Mouse (Mus musculus) c-Kit-positive CD71-negative TER-119-negative erythroid progenitor cells, embryonic 14.5 days (primary cell): ENCODE results near the gene Mapkapk2.

Source experiments
- DNase-seq: peaks from one replicate; pipeline ENCODE4 v3.0.0-alpha.2; 2013; ENCODE audit warnings: low read depth

The Mapkapk2 gene

GRCm38 (mm10) chr1:131080686-131081085 is 16.9 kb downstream of the Mapkapk2 start:
- DNase-seq = no peak

DNA sequence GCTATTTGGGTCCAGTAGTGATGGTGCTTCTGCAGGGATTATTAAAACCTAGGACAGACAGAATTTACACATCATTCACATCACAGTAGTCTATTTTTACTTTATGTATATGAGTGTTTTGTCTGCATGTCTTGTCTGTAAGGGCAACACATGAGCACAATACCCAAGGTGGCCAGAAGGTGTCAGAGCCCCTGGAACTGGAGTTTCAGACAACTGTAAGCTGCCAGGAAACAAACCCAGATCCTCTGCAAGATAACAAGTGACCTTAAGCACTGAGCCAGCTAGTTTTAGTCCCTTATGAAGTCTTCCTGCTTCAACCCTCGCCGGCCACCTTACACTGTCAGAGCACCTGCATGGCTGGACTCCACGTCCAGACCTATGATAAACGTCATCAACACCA is 17.9 kb downstream of the Mapkapk2 start:
- DNase-seq = no peak

DNA sequence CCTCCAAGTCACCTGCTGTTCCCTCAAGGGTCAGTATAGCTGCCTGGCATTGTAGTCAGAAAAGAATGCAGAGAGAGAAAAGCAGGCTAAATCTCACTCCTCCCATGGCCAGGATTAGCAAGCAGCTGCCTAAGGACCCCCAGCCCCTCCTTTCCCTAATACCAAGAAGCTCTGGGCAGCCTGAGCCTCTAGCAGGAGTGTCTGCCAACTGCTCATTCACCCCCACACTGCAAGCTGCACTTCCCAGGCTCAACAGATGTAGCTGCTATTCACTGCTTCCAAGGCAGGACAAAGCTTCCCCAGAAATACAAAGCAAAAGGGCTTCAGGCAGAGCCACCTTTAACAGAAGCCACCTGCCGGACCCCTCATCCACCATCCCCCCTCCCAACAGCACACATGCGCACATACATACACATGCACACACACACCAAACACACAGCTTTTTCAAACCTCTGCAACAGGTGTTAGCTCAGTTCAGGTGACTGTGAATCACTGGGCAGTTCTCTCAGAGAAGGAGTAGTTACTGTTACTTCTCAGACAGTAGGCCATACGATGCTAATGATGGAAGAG is 18.8 kb downstream of the Mapkapk2 start:
- DNase-seq = no peak

- no peak for DNase-seq
Measured at GRCm38 (mm10) chr1:131075098-131075791, 22.4 kb downstream of the Mapkapk2 start.

DNA sequence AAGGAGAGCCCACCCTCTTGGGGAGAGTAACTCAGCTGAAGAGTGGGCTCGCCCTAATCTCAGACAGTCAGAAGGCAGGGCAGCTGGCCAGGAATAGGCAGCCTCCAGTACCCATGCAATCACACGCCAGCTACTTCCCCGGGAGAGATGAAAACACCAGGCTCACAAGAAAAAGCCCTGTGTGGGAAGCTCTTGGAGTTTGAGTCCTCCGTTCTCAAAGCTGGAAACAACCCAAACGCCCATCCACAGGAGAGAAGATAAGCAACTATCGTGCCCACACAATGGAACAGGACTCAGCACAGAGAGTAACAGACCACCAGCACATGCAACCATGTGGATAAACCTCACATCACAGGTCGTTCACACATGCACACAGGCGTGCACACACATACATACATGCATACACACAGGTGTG is 23.1 kb downstream of the Mapkapk2 start:
- no peak for DNase-seq

DNA sequence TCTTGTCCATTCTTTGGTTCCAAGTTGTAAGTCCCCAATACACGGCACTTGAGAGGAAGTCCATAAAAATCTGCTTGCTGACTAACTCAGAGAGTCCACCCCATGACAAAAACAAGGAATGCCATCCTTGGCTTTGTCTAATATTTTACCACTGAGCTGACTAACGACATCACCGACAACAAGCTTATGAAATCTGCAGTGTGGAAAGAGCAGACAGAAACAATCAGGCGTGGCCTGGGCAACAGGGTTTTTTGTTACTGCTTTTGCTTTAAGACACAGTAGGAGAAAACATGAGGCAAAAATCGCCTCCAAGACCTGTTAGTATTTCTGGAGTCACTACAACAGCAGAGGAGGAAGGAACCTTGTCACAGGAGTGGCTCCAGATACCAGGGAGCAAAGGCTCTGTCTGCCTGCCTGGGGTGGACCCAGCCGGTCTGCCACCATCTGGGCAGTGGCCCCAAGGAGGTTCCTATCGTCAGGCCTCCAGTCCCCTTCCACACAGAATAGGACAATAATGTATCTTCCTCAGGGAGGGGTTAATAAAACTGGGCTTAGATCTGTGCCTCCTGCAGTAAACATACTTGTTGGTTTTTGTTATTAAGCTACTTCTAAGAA is 25.1 kb downstream of the Mapkapk2 start:
- DNase-seq = no peak

- no peak for DNase-seq
Measured at GRCm38 (mm10) chr1:131069010-131069409, 28.6 kb downstream of the Mapkapk2 start.

- DNase-seq = no peak
Measured at GRCm38 (mm10) chr1:131068011-131068727, 29.5 kb downstream of the Mapkapk2 start.

GRCm38 (mm10) chr1:131064202-131064601 is 33.4 kb downstream of the Mapkapk2 start:
- no peak for DNase-seq

GRCm38 (mm10) chr1:131062821-131063220 is 34.8 kb downstream of the Mapkapk2 start:
- no peak for DNase-seq

DNA sequence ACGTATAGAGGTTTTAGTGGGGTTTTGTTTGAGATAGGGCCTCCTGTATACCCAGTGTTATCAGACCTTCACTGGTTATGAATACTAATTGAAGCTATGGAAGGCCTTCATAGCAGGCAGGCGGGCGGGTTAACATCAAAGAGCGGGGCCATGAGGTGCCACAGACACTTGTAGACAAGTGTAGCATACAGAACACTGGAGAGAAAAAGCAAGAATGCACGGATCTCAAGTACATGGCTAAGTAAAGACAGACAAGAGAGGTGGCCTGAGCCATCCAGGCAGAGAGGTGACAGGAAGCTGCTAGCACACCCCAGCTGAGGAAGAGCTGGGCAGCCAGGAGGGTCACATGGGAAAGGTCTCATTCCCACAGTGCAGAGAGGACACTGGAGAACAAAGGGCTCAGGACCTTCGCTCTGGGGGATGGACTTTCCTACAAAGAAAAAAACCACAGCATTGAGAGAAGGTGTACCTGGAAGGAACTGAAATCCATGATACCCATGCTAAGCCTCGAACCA is 35.8 kb downstream of the Mapkapk2 start:
- no peak for DNase-seq

DNA sequence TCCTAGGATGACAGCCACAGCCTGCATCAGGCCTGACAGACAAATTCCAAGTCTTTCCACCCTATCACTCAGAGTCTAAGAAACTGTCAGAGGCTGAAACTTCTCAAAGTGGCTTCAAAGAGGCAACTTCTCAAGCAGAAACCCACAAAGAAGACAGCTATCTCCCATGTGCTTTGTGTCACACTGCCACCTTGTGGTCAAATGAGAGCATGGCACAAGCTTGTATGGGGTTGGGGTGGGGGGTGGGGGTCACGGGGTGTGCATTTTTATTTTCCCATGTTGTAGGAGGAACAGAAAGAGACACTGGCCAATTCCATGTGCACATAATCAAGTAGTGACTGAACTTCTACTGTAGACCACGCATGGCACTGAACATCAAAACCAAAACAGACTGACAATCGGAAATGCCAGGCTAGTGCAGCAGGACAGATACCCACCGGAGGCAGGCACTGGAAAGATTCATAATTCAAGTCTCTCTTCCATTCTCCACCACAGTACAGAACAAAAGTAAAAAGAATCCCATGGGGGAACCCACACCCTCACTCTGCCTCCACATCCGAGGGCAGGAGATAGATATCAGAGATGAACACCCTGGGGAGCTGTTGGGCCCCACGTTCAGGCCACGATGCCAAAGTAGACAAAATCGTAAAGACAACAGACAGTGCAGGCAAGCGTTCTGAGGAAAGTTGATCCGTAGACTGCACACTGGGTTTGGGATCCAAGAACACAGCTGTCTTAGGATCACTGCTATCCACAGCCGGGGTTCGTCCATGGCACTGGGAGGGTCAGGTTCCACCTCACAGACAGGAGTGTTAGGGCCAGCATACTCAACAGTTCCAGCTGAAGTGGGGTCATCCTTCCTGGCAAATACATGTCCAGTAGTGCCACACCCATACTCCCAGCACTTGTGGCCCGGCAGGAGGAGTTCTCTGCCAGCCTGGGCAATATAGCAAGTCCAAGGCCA is 37.1 kb downstream of the Mapkapk2 start:
- no peak for DNase-seq

GRCm38 (mm10) chr1:131059841-131060240 is 37.8 kb downstream of the Mapkapk2 start:
- no peak for DNase-seq

DNA sequence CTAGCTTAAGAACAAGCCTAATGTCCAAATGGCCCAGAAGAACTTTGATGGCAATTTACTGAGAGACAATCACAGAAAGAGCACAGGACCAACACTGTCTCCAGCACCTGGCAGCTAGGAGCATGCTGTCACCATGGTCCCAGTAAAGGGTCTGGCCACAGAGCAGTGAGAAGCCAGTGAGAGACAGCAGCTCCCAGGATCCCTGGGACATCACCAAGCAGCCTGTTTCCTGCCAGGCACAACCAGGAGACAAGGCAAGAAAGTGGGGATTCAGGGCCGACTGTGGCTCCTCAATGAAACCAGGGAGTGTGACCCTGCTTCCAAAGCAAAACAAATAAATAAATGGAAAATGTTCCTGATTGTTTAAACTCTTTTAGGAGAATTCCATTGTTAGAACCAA is 38.2 kb downstream of the Mapkapk2 start:
- DNase-seq = no peak

- DNase-seq = no peak
Measured at GRCm38 (mm10) chr1:131058431-131058830, 39.2 kb downstream of the Mapkapk2 start.

DNA sequence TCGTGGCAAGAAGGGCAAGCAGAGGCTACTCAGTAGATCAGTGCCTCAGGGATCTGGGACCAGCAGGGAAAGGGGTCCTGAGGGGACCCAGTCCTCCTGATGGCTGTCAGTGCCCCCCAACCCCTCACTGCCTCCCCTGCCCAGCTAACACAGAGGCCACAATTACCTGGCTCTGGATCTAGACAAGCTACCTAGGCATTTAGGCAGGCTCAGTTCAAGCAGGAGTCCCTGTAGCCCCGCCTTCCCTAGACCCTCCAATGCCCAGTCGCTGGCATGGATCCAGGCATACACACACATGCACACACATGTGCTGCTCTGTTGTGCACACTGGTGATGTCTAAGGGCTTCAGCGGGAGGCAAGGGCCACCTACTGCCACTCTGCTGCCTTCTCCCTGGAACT is 43.4 kb downstream of the Mapkapk2 start:
- no peak for DNase-seq

DNA sequence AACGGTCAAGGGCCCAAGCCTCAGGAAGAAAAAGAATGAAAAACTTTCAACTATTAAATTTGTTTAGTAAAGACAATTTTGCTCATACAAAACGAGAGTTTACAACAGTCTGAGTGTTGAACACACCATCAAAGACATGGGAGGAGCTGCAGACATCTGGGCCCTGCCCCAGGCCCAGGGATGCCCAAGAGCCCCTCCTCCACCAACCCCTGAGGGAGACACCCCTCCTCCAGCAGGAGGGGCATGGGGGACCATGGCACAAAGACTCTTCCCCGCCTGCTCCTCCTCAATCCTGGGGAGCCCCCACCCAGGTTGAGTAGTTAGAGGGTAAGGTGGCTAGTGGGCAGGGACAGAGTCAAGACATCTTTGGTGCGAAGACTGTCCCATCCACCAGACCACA is 44.0 kb downstream of the Mapkapk2 start:
- DNase-seq = no peak

GRCm38 (mm10) chr1:131053239-131053638 is 44.4 kb downstream of the Mapkapk2 start:
- peak; percentile 70 for DNase-seq

DNA sequence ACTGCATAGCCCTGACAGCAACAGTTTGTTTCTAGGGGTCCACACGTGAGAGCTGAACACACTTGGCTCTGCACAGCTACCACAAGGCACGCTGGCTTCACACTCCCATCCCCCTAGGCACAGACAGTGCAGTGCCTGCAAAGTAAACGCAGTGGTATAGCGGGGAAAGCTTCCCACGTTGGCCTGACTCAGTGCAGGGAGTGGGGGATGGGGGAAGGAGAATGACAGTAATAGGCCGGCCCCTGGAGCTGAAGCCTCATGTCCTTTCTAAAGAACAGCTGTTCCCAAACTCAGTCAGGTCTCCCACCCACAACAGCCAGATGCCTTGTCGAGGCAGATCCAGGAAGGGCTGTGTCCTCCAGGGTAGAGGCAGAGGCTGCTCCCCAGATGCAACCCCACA is 46.6 kb downstream of the Mapkapk2 start:
- DNase-seq = no peak

DNA sequence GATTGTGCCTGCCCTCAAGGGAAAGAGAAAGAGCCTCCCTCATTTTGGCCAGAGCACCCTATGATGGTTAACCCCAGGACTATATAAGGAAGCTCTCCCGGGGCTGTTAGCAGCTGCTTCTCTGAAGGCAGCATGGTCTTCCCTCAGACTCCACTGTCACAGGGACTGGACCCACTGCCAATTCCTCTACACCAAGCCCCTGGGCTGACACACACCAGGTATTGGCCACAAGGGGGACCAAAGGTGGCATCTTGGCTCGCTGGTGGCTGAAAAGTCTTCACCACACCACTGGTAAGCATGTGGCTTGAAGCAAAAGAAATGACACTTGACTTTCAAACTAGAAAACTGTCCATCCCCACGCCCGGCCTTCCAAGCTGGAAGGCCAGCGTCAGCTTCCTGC is 47.0 kb downstream of the Mapkapk2 start:
- DNase-seq = no peak

- DNase-seq = no peak
Measured at GRCm38 (mm10) chr1:131050011-131050410, 47.6 kb downstream of the Mapkapk2 start.
